Mouse (Mus musculus) mouse embryonic stem cell (cell line): ENCODE measurements around the gene Lrp1.

Source experiments
- in situ Hi-C, 2 experiments: fragments of 300-500 bp; cut with MboI; formaldehyde crosslinking; loops; 1 replicate in 1 of 2; 3 replicates in 1 of 2; pipeline ENCODE4 v1.14.3; 2019 to 2020; ENCODE audit warnings: low sequenced_read_pairs in 2 of 2, low pct_unique_long_range_greater_than_20kb in 1 of 2, mixed read lengths in 1 of 2; ENCODE audit not compliant: unreplicated experiment in 1 of 2

Gene Lrp1

GRCm38 (mm10) chr10:127619119-127619721 lies 1.7 kb downstream of the Lrp1 start:
- in situ Hi-C loops, result no loop called here

GRCm38 (mm10) chr10:127618173-127618572 lies 2.8 kb downstream of the Lrp1 start:
- in situ Hi-C loops, result no loop called here

- in situ Hi-C loops, result no loop called here
Measured at GRCm38 (mm10) chr10:127617294-127617693, 3.7 kb downstream of the Lrp1 start.

GRCm38 (mm10) chr10:127616261-127616679 lies 4.7 kb downstream of the Lrp1 start:
- in situ Hi-C loops, result no loop called here

GRCm38 (mm10) chr10:127615591-127615990 lies 5.4 kb downstream of the Lrp1 start:
- in situ Hi-C loops, result no loop called here

GRCm38 (mm10) chr10:127615034-127615374 lies 5.9 kb downstream of the Lrp1 start:
- in situ Hi-C loops, result no loop called here

GRCm38 (mm10) chr10:127614236-127615033 lies 6.5 kb downstream of the Lrp1 start:
- in situ Hi-C loops, result no loop called here

GRCm38 (mm10) chr10:127612079-127612775 lies 8.7 kb downstream of the Lrp1 start:
- in situ Hi-C loops, result no loop called here

GRCm38 (mm10) chr10:127610066-127610415 lies 10.9 kb downstream of the Lrp1 start:
- in situ Hi-C loops, result no loop called here

- in situ Hi-C loops, result no loop called here
Measured at GRCm38 (mm10) chr10:127609415-127610065, 11.4 kb downstream of the Lrp1 start.

- in situ Hi-C loops, result no loop called here
Measured at GRCm38 (mm10) chr10:127607059-127607458, 13.9 kb downstream of the Lrp1 start.

- in situ Hi-C loops, result no loop called here
Measured at GRCm38 (mm10) chr10:127605756-127606155, 15.2 kb downstream of the Lrp1 start.

GRCm38 (mm10) chr10:127605251-127605547 lies 15.7 kb downstream of the Lrp1 start:
- in situ Hi-C loops, result no loop called here

GRCm38 (mm10) chr10:127604465-127605250 lies 16.3 kb downstream of the Lrp1 start:
- in situ Hi-C loops, result no loop called here

- in situ Hi-C loops, result no loop called here
Measured at GRCm38 (mm10) chr10:127603437-127604371, 17.2 kb downstream of the Lrp1 start.

GRCm38 (mm10) chr10:127602194-127602593 lies 18.8 kb downstream of the Lrp1 start:
- in situ Hi-C loops, result no loop called here

- in situ Hi-C loops, result no loop called here
Measured at GRCm38 (mm10) chr10:127599779-127600541, 21.0 kb downstream of the Lrp1 start.
